Mouse (Mus musculus): ENCODE results near the gene Nceh1.

- TF ChIP-seq CTCF (IDR thresholded peaks at IDR 0.05; ENCODE audit: extremely low read depth, insufficient read length, insufficient replicate concordance, low read depth, low read length) (no peak), POLR2A (IDR thresholded peaks at IDR 0.05; ENCODE audit: low read depth, low read length) (no peak)
These were observed 102.3 kb downstream of the Nceh1 start for GRCm38 (mm10) chr3:27285072-27285471.

Data from small intestine, adult 2 months (tissue).